Mouse (Mus musculus) layer of hippocampus, postnatal 10 days (tissue): ENCODE data around the gene Hmx3. TPM values are rescaled to one million over a fixed set of nuclear protein-coding genes. Genes with fewer than 3 reads are reported as not detected.

Experiments used
- DNase-seq, 2 experiments: peaks; one replicate each; pipeline ENCODE4 v3.0.0; 2021; ENCODE audit warnings: low spot score in 2 of 2
- total RNA-seq, 2 experiments: library from RNA; stranded (reverse); gene quantifications; 2 replicates each; pipeline ENCODE4 v1.2.3; 2021

The Hmx3 gene
- total RNA-seq, 2 experiments from 2014 or later, result not detected

DNA sequence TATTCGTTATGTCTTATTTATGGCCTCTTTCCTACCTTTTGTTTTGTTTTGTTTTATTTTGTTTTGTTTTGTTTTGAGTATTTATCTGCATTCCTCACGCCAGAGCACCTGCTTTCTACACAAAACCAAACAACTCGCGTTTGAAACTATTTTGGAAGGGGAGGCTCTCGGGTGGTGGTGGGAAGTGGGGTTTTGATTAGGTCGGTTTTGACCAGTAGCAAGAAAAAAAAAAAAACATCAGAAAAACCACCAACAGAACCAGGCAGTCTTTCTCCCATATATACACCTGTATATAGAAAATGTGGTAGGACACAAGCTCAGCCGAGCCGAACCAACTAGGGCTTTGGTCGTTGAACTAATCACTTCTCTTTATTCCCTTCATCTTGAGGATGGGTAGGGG lies 13.4 kb downstream of the Hmx3 start:
- no peak for DNase-seq

- peak in 1 of 2 experiments; percentile 31 for DNase-seq
Measured at GRCm38 (mm10) chr7:131556541-131557271, 14.0 kb downstream of the Hmx3 start.

DNA sequence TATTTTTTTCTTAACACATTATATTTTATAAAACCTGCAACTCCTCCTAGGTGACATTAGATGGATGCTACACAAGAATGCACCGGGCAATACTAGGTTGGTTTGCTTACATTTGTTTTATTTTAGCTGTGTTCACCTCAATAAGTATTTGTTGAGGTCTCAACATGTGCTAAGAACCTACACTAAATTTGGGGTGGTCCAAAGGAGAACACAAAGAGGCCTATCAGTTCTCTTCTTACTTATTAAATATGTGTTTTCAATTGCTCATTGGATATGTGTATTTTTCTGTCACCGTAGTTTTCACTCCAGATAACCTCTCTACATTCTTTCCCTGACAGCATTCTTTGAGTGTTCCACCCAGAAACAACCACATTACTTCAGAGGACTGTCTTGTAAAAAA lies 15.1 kb downstream of the Hmx3 start:
- no peak for DNase-seq

DNA sequence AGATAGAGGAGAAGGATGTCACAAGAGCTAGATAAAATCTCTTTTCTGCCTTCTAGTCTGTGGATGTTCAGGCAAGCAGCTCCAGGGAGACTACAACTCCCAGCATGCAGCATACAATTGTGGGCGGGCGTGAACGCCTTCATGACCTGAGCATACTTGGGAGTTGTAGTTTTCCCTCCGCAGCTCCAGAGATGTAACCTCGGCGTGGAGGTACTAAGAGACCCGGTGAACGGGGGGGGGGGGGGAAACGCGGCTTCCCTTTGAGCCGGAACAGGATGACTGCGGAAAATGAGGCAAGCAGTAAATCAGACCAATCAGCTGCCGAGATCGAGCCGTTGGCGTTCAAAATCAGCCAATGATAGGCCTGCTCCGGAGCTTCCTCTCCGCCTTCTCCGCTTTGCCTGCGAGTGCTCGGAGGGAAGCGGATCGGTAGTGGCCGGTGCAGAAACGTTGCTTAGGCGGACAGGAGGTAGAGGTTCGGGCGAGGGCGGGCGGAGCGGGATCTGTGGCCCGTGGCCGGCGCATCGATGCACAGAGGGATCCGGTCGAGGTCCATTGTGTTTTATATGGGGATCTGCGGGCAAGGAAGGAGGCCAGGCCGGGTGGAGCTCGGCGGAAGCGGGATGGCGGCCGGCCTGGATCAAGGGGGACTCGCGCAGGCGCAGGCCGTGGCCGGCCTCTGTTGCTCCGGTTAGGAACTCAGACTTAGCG lies 17.5 kb downstream of the Hmx3 start, which contains the start of gene Bub3:
Gene Bub3, plus strand, starts transcription at position 237 of the 711 bp plus-strand sequence.
- DNase-seq, result peak; percentile 87 to 89

- no peak for DNase-seq
Measured at GRCm38 (mm10) chr7:131560697-131561042, 18.0 kb downstream of the Hmx3 start.

- no peak for DNase-seq
Measured at GRCm38 (mm10) chr7:131575246-131575645, 32.6 kb downstream of the Hmx3 start.

DNA sequence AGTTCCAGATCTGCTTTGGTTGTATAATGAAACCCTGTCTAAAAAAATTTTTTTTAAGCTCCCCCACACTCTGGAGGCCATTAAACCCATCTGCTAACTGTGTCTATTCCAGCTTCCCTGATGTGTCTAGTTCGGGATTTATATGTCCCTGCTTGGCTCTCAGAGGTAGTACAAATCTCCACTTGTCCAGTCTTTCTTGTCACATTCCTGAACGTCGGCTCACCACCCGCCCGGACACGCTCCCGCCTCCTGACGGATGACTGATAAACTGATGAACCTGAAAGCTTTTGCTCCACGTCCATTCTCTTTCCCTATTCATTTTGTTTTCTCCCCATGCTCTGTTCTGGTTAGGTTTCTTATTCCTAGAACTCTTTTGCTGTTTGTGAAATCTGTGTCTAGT lies 39.5 kb downstream of the Hmx3 start:
- no peak for DNase-seq

- no peak for DNase-seq
Measured at GRCm38 (mm10) chr7:131585551-131585950, 42.9 kb downstream of the Hmx3 start.

Other genes starting within 250 kb of the Hmx3 start
- not detected for gene Cuzd1, start 220.6 kb upstream of the Hmx3 start, total RNA-seq
- gene Fam24b, start 213.4 kb upstream of the Hmx3 start, total RNA-seq, result under 1 TPM in 1 of 2 experiments, not detected in 1; 0.57 TPM
- not detected for gene Fam24a, start 209.0 kb upstream of the Hmx3 start, total RNA-seq
- gene 2310057M21Rik, start 180.1 kb upstream of the Hmx3 start, total RNA-seq, result 10 to 100 TPM; 31.2 to 33.1 TPM
- 10 to 100 TPM; 30.7 to 42.4 TPM for gene Pstk, start 171.7 kb upstream of the Hmx3 start, total RNA-seq
- gene Ikzf5, start 132.3 kb upstream of the Hmx3 start, total RNA-seq, result 10 to 100 TPM; 50.8 to 54.8 TPM
- 10 to 100 TPM; 68.8 to 71.2 TPM for gene Acadsb, start 132.3 kb upstream of the Hmx3 start, total RNA-seq
- not detected for gene Hmx2, start 5.9 kb downstream of the Hmx3 start, total RNA-seq
- 10 to 100 TPM; 56.4 to 57.0 TPM for gene Bub3, start 17.4 kb downstream of the Hmx3 start, total RNA-seq